Mouse (Mus musculus) lung, postnatal 0 days (tissue): ENCODE results near the gene Zgpat.

Source experiments
- CTCF ChIP-seq: IDR thresholded peaks from 2 replicates; pipeline ENCODE4 v1.5.1; 2016; ENCODE audit warnings: antibody characterized with exemption, mild to moderate bottlenecking
- EP300 ChIP-seq: IDR thresholded peaks from 2 replicates; pipeline ENCODE4 v1.6.1; 2016; ENCODE audit warnings: antibody characterized with exemption, mild to moderate bottlenecking, control low read depth

GRCm38 (mm10) chr2:181391541-181391940 lies 26.8 kb downstream of the Zgpat start:
- TF ChIP-seq CTCF = no peak
- no peak for TF ChIP-seq EP300
